ENCODE assay signal across 16 mouse cellular contexts in genomic region chr12:111660628-111661027, GRCm38 (mm10).
"Had no signal": no experiment of that assay in that cellular context is flagged by ENCODE, and none has a peak within 500 bp of the region (broad histone marks: within the 10 kb centered on the region; RNA-seq: fewer than 3 reads in every experiment).

No protein-coding gene starts in this region.

- H3K4me3 ChIP-seq: lung, embryonic 15.5 days; megakaryocyte, embryonic 14.5 days; midbrain, embryonic 13.5 days; midbrain, embryonic 15.5 days; neural tube, embryonic 12.5 days; stomach, embryonic 15.5 days had no signal

- H3K9ac ChIP-seq: lung, embryonic 15.5 days; midbrain, embryonic 13.5 days; midbrain, embryonic 15.5 days; neural tube, embryonic 12.5 days; stomach, embryonic 15.5 days had no signal

- H3K27ac ChIP-seq: lung, embryonic 15.5 days; macrophage; midbrain, embryonic 13.5 days; midbrain, embryonic 15.5 days; neural tube, embryonic 12.5 days; stomach, embryonic 15.5 days; stomach, postnatal 0 days had no signal

- H3K4me2 ChIP-seq: lung, embryonic 15.5 days; midbrain, embryonic 11.5 days; midbrain, embryonic 13.5 days; midbrain, embryonic 15.5 days; neural tube, embryonic 12.5 days; stomach, embryonic 15.5 days had no signal

- H3K9me3 ChIP-seq: lung, embryonic 15.5 days; megakaryocyte, embryonic 14.5 days; midbrain, embryonic 13.5 days; midbrain, embryonic 15.5 days; neural tube, embryonic 12.5 days; stomach, embryonic 15.5 days had no signal

- ATAC-seq: lung, postnatal 0 days; midbrain, embryonic 13.5 days; midbrain, embryonic 15.5 days had no signal

- H3K27me3 ChIP-seq: lung, embryonic 15.5 days; megakaryocyte, embryonic 14.5 days; midbrain, embryonic 13.5 days; midbrain, embryonic 15.5 days; neural tube, embryonic 12.5 days; stomach, embryonic 15.5 days had no signal

- DNase-seq: lung, adult 2 months; lung, postnatal 14 days; lung, postnatal 36 days; right cerebral cortex, postnatal 14 days; thymus, postnatal 14 days; thymus, postnatal 36 days had no signal

- H3K4me1 ChIP-seq: midbrain, embryonic 15.5 days had no signal
